23 mouse cellular contexts compared by ENCODE assay signal in genomic region chr16:22234535-22234934, GRCm38 (mm10). TPM values are rescaled to one million over a fixed set of nuclear protein-coding genes. Genes with fewer than 3 reads are reported as not detected.
DNase-seq lines count a peak whose midpoint lies in the region; ATAC-seq lines count a peak whose summit lies in the region.
"Had no signal": no experiment of that assay in that cellular context is flagged by ENCODE, and none has a peak within 500 bp of the region (broad histone marks: within the 10 kb centered on the region; RNA-seq: fewer than 3 reads in every experiment).

No protein-coding gene starts in this region.

- no peaks in the 10 kb centered on the region for H3K9me3 ChIP-seq in forebrain, embryonic 11.5 days (ENCODE audit: control insufficient read depth, low read length)
- no peaks in the 10 kb centered on the region for H3K9me3 ChIP-seq in forebrain, embryonic 15.5 days
- H3K9me3 ChIP-seq: embryonic facial prominence, embryonic 15.5 days; forebrain, embryonic 10.5 days; heart, embryonic 15.5 days; hindbrain, embryonic 15.5 days had no signal

- no peaks in the 10 kb centered on the region for H3K27me3 ChIP-seq in forebrain, embryonic 11.5 days (ENCODE audit: control insufficient read depth, insufficient read depth, low read length)
- no peaks in the 10 kb centered on the region for H3K27me3 ChIP-seq in forebrain, embryonic 15.5 days
- H3K27me3 ChIP-seq: embryonic facial prominence, embryonic 15.5 days; heart, embryonic 15.5 days; hindbrain, embryonic 15.5 days had no signal

- no peak overlapping the region for H3K4me2 ChIP-seq in forebrain, embryonic 11.5 days (ENCODE audit: low read depth, low read length, severe bottlenecking)
- no peak overlapping the region for H3K4me2 ChIP-seq in forebrain, embryonic 15.5 days (replicated peaks)
- H3K4me2 ChIP-seq: embryonic facial prominence, embryonic 15.5 days; heart, embryonic 11.5 days; heart, embryonic 15.5 days; hindbrain, embryonic 15.5 days had no signal

- H3K27ac ChIP-seq in forebrain, embryonic 11.5 days (ENCODE audit: low read depth, low read length): no peak overlapping the region
- no peak overlapping the region for H3K27ac ChIP-seq in forebrain, embryonic 15.5 days (replicated peaks)
- H3K27ac ChIP-seq: embryonic facial prominence, embryonic 15.5 days; forebrain, embryonic 10.5 days; heart, adult 2 months; heart, embryonic 15.5 days; hindbrain, embryonic 15.5 days had no signal

- no peak for ATAC-seq in forebrain, embryonic 11.5 days (replicated peaks; ENCODE audit: low FRiP score)
- ATAC-seq in forebrain, embryonic 15.5 days (replicated peaks): no peak
- no peak for ATAC-seq in megakaryocyte progenitor cell, adult 5-6 weeks (replicated peaks; ENCODE audit: poor library complexity)
- ATAC-seq: activated CD4-positive, CD25-positive, alpha-beta regulatory T cell, adult 4 months; forebrain, embryonic 16.5 days had no signal

- H3K36me3 ChIP-seq in forebrain, embryonic 11.5 days (ENCODE audit: control insufficient read depth, insufficient read depth, low read length): no peaks in the 10 kb centered on the region
- no peaks in the 10 kb centered on the region for H3K36me3 ChIP-seq in forebrain, embryonic 15.5 days
- H3K36me3 ChIP-seq: embryonic facial prominence, embryonic 15.5 days; heart, embryonic 15.5 days; hindbrain, embryonic 15.5 days had no signal

- H3K9ac ChIP-seq in forebrain, embryonic 11.5 days (ENCODE audit: low read length): no peak overlapping the region
- H3K9ac ChIP-seq in forebrain, embryonic 15.5 days (replicated peaks): no peak overlapping the region
- H3K9ac ChIP-seq: embryonic facial prominence, embryonic 15.5 days; heart, embryonic 15.5 days; hindbrain, embryonic 15.5 days had no signal

- DNase-seq in forebrain, embryonic 11.5 days (ENCODE audit: low spot score): peak; percentile 48
- peak; percentile 58 for DNase-seq in ES-CJ7 (ENCODE audit: low read depth, low spot score)
- peak; percentile 80 for DNase-seq in R1 (ENCODE audit: low read depth, low spot score)
- DNase-seq in embryo, embryonic 11 days: peak; percentile 34
- no peak for DNase-seq in testis, postnatal 14 days (ENCODE audit: low spot score)
- no peak for DNase-seq in right cerebral cortex, postnatal 4 days
- DNase-seq: adrenal gland, postnatal 25 days; cerebellum, adult 2 months; cerebellum, postnatal 10 days; gastrocnemius, postnatal 14 days; heart, adult 2 months; heart, postnatal 14 days; kidney, adult 11 months had no signal

- H3K4me1 ChIP-seq in forebrain, embryonic 11.5 days (replicated peaks; ENCODE audit: control insufficient read depth, insufficient read depth, low read length): peaks cover 4% of the 10 kb centered on the region
- H3K4me1 ChIP-seq in forebrain, embryonic 15.5 days: no peaks in the 10 kb centered on the region
- H3K4me1 ChIP-seq: embryonic facial prominence, embryonic 15.5 days; heart, embryonic 15.5 days; hindbrain, embryonic 15.5 days had no signal

- H3K4me3 ChIP-seq in forebrain, embryonic 11.5 days (ENCODE audit: low read depth, low read length): no peak overlapping the region
- no peak overlapping the region for H3K4me3 ChIP-seq in forebrain, embryonic 15.5 days
- H3K4me3 ChIP-seq: embryonic facial prominence, embryonic 15.5 days; erythroblast, embryonic 14.5 days; forebrain, embryonic 10.5 days; heart, adult 2 months; heart, embryonic 15.5 days; hindbrain, embryonic 15.5 days had no signal

- 26% methylated on average over 6 of the region's 6 CpGs for WGBS in forebrain, embryonic 11.5 days
- WGBS in forebrain, embryonic 15.5 days: 26% methylated on average over 6 of the region's 6 CpGs

RNA-seq across cellular contexts. Expression of gene Tra2b, which starts 31.3 kb away (rescaled TPM):
- polyA plus RNA-seq in forebrain, embryonic 11.5 days (2014; fragmentation: Nextera tagmentation; extraction: Ambion mirVana): 484 and 514 TPM in 2 replicates
- 359 and 363 TPM in 2 replicates for polyA plus RNA-seq in forebrain, embryonic 15.5 days (2015; fragmentation: Nextera tagmentation; extraction: Ambion mirVana)
- 354 and 364 TPM in 2 replicates for total RNA-seq in megakaryocyte progenitor cell, adult 5-6 weeks (2015)
- 493 and 597 TPM in 2 replicates for total RNA-seq in megakaryocyte progenitor cell, adult 5-6 weeks (2017)

Comparison
In these comparisons a context has a peak if more than half of its experiments do, and no peak if none do; other contexts are left out.
1. DNase-seq: peak in forebrain, embryonic 11.5 days (single experiment), ES-CJ7 (single experiment), R1 (single experiment) and embryo, embryonic 11 days (single experiment); none in testis, postnatal 14 days (single experiment) and right cerebral cortex, postnatal 4 days (single experiment).